In the genomic region with DNA sequence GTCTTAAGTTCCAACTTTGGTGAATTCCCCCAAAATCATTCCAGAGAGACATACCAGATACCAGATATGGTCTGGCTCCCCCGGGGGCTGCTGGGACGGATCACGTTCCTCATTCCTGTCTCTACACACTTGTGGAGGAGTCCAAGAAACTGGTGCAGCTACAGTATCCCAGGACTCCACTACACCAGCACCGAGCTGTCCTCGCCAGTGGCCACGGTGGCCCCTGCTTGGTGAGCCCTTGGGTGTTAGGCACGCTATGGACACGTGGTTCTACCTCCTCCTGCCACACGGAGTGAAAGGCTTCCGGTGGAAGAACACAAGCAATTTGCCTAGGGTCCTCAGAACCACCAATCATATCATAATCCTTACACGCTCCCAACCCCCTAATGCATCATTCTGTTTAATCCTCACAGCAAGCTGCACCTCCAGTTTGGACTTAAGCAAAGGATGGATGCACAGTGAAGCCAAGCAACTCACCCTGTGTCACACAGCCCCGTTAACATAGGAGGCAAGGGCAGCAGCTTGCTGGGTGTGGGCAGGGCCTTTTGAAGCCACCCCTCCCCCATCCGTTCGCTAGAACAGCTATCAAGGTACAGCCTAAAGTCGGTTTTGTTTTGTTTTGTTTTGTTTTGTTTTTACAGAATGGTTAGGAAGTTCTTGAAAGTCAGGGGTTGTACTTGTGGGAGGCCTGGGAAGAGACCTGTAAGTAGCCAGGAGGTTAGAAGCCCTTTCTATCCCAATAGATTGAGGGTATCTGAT, we compare ENCODE assay signal across 8 mouse cellular contexts. TPM values are rescaled to one million over a fixed set of nuclear protein-coding genes. Genes with fewer than 3 reads are reported as not detected.
DNase-seq lines count a peak whose midpoint lies in the region; ATAC-seq and TF ChIP-seq lines count a peak whose summit lies in the region.

No protein-coding gene starts in this region.

- 23% methylated on average over 15 of the region's 15 CpGs for WGBS in heart, embryonic 10.5 days

- H3K27me3 ChIP-seq in heart, embryonic 10.5 days (ENCODE audit: insufficient read depth, poor library complexity, severe bottlenecking): peaks cover 42% of the 10 kb centered on the region
- H3K27me3 ChIP-seq in E14TG2a.4 (ENCODE audit: insufficient read depth, low read length): peaks cover 68% of the 10 kb centered on the region

- ATAC-seq in megakaryocyte, adult 5-6 weeks (ENCODE audit: poor library complexity, severe bottlenecking): peak; percentile 29
- ATAC-seq in monocyte, adult 5-6 weeks (replicated peaks; ENCODE audit: insufficient number of reproducible peaks, low FRiP score, low TSS enrichment, poor library complexity, severe bottlenecking): no peak

- intact Hi-C loops in heart, postnatal 10 days (cut with DNase I): no loop called here
- intact Hi-C loops in gastrocnemius, postnatal 14 days (cut with DNase I; ENCODE audit: low total_unique reads): loop anchor here (10.0 kb wide), 1 partner anchor 241 kb away; a partner anchor contains a TSS

- DNase-seq in heart, embryonic 10.5 days (ENCODE audit: low spot score): no peak
- no peak for DNase-seq in heart, postnatal 10 days
- DNase-seq in gastrocnemius, postnatal 14 days: peak; percentile 28
- no peak for DNase-seq in left cerebral cortex, adult 11 months (ENCODE audit: low spot score)
- no peak for DNase-seq in adrenal gland, adult 2 months

- TF ChIP-seq CTCF in E14TG2a.4 (conservative IDR thresholded peaks at IDR 0.05; ENCODE audit: low read length): no peak

- no peaks in the 10 kb centered on the region for H3K9me3 ChIP-seq in heart, embryonic 10.5 days
- H3K9me3 ChIP-seq in E14TG2a.4 (ENCODE audit: low read length): no peaks in the 10 kb centered on the region

- H3K36me3 ChIP-seq in heart, embryonic 10.5 days: no peaks in the 10 kb centered on the region
- no peaks in the 10 kb centered on the region for H3K36me3 ChIP-seq in E14TG2a.4 (ENCODE audit: insufficient read depth, low read length)

- peak overlapping the region; percentile 59 for H3K4me3 ChIP-seq in heart, embryonic 10.5 days
- H3K4me3 ChIP-seq in E14TG2a.4 (replicated peaks; ENCODE audit: low read length): peak overlapping the region; percentile 59

- H3K4me1 ChIP-seq in heart, embryonic 10.5 days: peaks cover 34% of the 10 kb centered on the region
- peaks cover 45% of the 10 kb centered on the region for H3K4me1 ChIP-seq in E14TG2a.4 (replicated peaks; ENCODE audit: low read depth, low read length)

- H3K27ac ChIP-seq in heart, embryonic 10.5 days: peak overlapping the region; percentile 87

RNA-seq across cellular contexts. Expression of a gene that starts 2.2 kb away (rescaled TPM):
- 0.59 and 1.7 TPM in 2 replicates for polyA plus RNA-seq in heart, embryonic 10.5 days (2016; fragmentation: Nextera tagmentation; extraction: Ambion mirVana)
- 1 to 10 TPM; 2.0 to 2.2 TPM for total RNA-seq in heart, postnatal 10 days (2021)
- 1 to 10 TPM; 2.7 to 2.9 TPM for total RNA-seq in gastrocnemius, postnatal 14 days (2021)
- not detected in 2 replicates for total RNA-seq in megakaryocyte, adult 5-6 weeks (2015)
- total RNA-seq in megakaryocyte, adult 5-6 weeks (2017): not detected in 2 replicates
- not detected in 3 replicates for total RNA-seq in monocyte, adult 5-6 weeks (2017)
- 1 to 10 TPM in 1 of 2 experiments, under 1 TPM in 1; 0.55 to 1.3 TPM for total RNA-seq in adrenal gland, adult 2 months (2021)
- 0.32 and 0.52 TPM in 2 replicates for polyA plus RNA-seq in adrenal gland, adult 2 months (2012; rRNA removed)

RNA-seq across cellular contexts. Expression of a gene that starts 32.3 kb away (rescaled TPM):
- 18.5 and 21.7 TPM in 2 replicates for polyA plus RNA-seq in heart, embryonic 10.5 days (2016; fragmentation: Nextera tagmentation; extraction: Ambion mirVana)
- 10 to 100 TPM; 67.4 to 81.0 TPM for total RNA-seq in heart, postnatal 10 days (2021)
- total RNA-seq in gastrocnemius, postnatal 14 days (2021): 100 to 1,000 TPM; 133 to 139 TPM
- total RNA-seq in megakaryocyte, adult 5-6 weeks (2015): 15.5 and 17.8 TPM in 2 replicates
- 13.5 and 19.3 TPM in 2 replicates for total RNA-seq in megakaryocyte, adult 5-6 weeks (2017)
- 13.1 to 21.2 TPM (median 16.5 TPM) in 3 replicates for total RNA-seq in monocyte, adult 5-6 weeks (2017)
- 100 to 1,000 TPM; 208 to 296 TPM for total RNA-seq in adrenal gland, adult 2 months (2021)
- polyA plus RNA-seq in adrenal gland, adult 2 months (2012; rRNA removed): 332 and 340 TPM in 2 replicates

RNA-seq across cellular contexts. Expression of a gene that starts 38.1 kb away (rescaled TPM):
- 0.18 TPM in 1 of 2 replicates, not detected in the other for polyA plus RNA-seq in heart, embryonic 10.5 days (2016; fragmentation: Nextera tagmentation; extraction: Ambion mirVana)
- total RNA-seq in heart, postnatal 10 days (2021): not detected
- not detected for total RNA-seq in gastrocnemius, postnatal 14 days (2021)
- not detected in 2 replicates for total RNA-seq in megakaryocyte, adult 5-6 weeks (2015)
- not detected in 2 replicates for total RNA-seq in megakaryocyte, adult 5-6 weeks (2017)
- total RNA-seq in monocyte, adult 5-6 weeks (2017): not detected in 3 replicates
- not detected for total RNA-seq in adrenal gland, adult 2 months (2021)
- polyA plus RNA-seq in adrenal gland, adult 2 months (2012; rRNA removed): not detected in 2 replicates
